Mouse (Mus musculus): ENCODE data around the gene Olfr814. TPM values are rescaled to one million over a fixed set of nuclear protein-coding genes. Genes with fewer than 3 reads are reported as not detected.
"Not testable (repeated sequence)": the region's sequence is repeated elsewhere in the genome, so short reads cannot be mapped to it uniquely, and the experiment has no call there.

Gene Olfr814
- not detected in 2 replicates for polyA plus RNA-seq (2015; fragmentation: Nextera tagmentation; extraction: Ambion mirVana)

DNA sequence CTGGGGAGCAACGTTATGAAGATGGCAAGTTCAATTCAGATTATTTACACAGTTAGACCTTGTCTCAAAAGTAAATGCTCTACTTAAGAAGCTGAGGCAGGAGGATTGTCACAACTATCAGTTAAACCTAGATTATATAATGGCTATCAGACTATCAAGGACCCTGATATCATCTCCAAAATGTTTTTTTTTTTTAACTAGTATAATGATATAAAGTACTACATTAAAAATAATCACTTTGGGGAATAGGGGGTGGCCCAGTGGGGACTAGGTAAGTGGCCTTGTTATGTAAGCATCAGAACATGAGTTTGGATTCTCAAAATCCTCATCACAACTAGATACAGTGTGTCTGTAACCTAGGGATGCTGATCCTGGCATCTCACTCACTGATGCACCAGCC, at the start of gene Olfr814:
Gene Olfr814 (minus strand): TSS at position 101 of the 400 bp plus-strand sequence.
- not testable (repeated sequence) for H3K36me3 ChIP-seq (ENCODE audit: insufficient read depth, low read length); DNase-seq (ENCODE audit: low spot score); H3K27me3 ChIP-seq (replicated peaks; ENCODE audit: insufficient read depth, low read length); ATAC-seq; H3K4me2 ChIP-seq (replicated peaks; ENCODE audit: low read depth, low read length); H3K9me3 ChIP-seq (ENCODE audit: low read length); H3K27ac ChIP-seq (ENCODE audit: low read length); H3K4me1 ChIP-seq (ENCODE audit: insufficient read depth, low read depth, low read length); H3K4me3 ChIP-seq (ENCODE audit: low read depth, low read length); H3K9ac ChIP-seq (replicated peaks; ENCODE audit: low read depth)
- no CpG with 5 or more reads among the region's 1 CpGs for whole genome bisulfite sequencing

DNA sequence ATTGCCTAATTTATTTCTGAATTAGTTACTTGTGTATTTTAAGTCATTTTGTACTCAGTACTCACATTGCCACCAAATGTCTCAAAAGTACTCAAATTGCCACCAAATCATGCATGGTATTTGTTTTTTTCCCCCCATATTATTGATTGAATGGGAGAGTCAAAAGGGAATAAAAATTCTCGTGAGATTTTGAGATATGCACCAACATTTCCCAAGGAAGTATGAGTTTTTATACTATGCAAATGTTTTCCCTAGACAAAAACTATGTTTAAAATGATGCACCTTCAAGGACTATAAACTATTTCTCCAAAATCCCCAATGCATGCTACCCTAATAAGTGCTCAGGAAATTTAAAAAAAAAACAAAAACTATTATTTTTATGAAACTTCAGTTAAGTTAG, 35.8 kb upstream of the Olfr814 start, which contains the start of gene Olfr816:
Gene Olfr816 (minus strand): TSS at position 101 of the 400 bp plus-strand sequence.
- H3K4me2 ChIP-seq (replicated peaks; ENCODE audit: low read depth, low read length), result no peak within 1 kb of the TSS
- H3K27me3 ChIP-seq (replicated peaks; ENCODE audit: insufficient read depth, low read length), result no peaks in the 10 kb centered on the region
- no peaks in the 10 kb centered on the region for H3K36me3 ChIP-seq (ENCODE audit: insufficient read depth, low read length)
- no peaks in the 10 kb centered on the region for H3K4me1 ChIP-seq (ENCODE audit: insufficient read depth, low read depth, low read length)
- no peak within 1 kb of the TSS for H3K4me3 ChIP-seq (ENCODE audit: low read depth, low read length)
- no peak for DNase-seq (ENCODE audit: low spot score)
- no peak for ATAC-seq
- 45% methylated on average over 1 of the region's 1 CpGs for WGBS
- no peak within 1 kb of the TSS for H3K27ac ChIP-seq (ENCODE audit: low read length)
- H3K9ac ChIP-seq (replicated peaks; ENCODE audit: low read depth), result no peak within 1 kb of the TSS
- H3K9me3 ChIP-seq (ENCODE audit: low read length), result no peaks in the 10 kb centered on the region
- no peak for TF ChIP-seq CTCF (IDR thresholded peaks at IDR 0.05)
- TF ChIP-seq EP300 (IDR thresholded peaks at IDR 0.05), result no peak

DNA sequence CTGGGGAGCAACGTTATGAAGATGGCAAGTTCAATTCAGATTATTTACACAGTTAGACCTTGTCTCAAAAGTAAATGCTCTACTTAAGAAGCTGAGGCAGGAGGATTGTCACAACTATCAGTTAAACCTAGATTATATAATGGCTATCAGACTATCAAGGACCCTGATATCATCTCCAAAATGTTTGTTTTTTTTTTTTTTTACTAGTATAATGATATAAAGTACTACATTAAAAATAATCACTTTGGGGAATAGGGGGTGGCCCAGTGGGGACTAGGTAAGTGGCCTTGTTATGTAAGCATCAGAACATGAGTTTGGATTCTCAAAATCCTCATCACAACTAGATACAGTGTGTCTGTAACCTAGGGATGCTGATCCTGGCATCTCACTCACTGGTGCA, 26.1 kb upstream of the Olfr814 start, which contains the start of gene Olfr815:
Gene Olfr815 (minus strand): TSS at position 101 of the 400 bp plus-strand sequence.
- H3K4me2 ChIP-seq (replicated peaks; ENCODE audit: low read depth, low read length); H3K27me3 ChIP-seq (replicated peaks; ENCODE audit: insufficient read depth, low read length); H3K4me3 ChIP-seq (ENCODE audit: low read depth, low read length); H3K9ac ChIP-seq (replicated peaks; ENCODE audit: low read depth); H3K36me3 ChIP-seq (ENCODE audit: insufficient read depth, low read length); H3K4me1 ChIP-seq (ENCODE audit: insufficient read depth, low read depth, low read length); H3K27ac ChIP-seq (ENCODE audit: low read length); DNase-seq (ENCODE audit: low spot score); H3K9me3 ChIP-seq (ENCODE audit: low read length); ATAC-seq: not testable (repeated sequence)
- no CpG with 5 or more reads among the region's 1 CpGs for WGBS

DNA sequence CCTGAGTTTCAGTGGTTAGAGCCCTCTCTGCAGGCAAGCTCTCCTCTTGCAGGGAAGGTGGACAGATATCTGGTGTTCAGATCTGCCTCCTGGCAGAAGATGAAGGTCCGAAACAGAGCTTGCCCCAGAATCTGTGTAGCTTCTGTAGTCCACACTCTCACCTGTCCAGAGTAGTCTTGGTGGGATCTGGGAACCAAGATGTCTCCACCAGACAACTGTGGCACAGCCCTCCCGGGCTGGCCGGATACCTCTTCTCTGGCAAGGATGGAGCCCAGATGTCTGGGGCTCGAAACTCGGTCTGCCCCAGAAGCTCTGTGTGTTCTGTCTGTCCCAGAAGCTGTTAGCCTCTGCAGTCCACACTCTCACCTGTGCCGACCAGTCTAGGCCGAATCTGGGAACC, 6.3 kb upstream of the Olfr814 start:
- no peak for TF ChIP-seq EP300 (IDR thresholded peaks at IDR 0.05)
- no peak for TF ChIP-seq CTCF (IDR thresholded peaks at IDR 0.05)

DNA sequence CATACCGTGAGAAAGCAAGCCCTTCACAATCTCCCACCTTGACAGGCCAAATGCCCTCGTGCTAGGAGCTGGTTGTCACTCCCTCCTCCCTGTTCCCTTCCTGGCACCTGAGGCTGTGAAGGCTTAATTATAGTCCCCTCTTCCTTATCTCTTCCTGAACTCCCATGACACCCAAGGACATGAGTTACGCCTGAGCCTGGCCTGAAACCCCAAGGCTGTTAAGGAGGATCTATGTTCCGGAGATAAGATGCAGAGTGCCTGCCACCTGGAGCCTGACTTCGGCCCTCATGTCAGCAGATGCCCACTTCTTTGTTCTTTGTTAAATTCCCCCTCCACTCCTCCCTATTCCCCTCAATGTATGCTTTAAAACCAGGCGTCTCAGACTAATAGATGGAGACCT, 5.8 kb upstream of the Olfr814 start:
- not testable (repeated sequence) for DNase-seq (ENCODE audit: low spot score); H3K4me2 ChIP-seq (replicated peaks; ENCODE audit: low read depth, low read length); ATAC-seq; H3K27ac ChIP-seq (ENCODE audit: low read length); H3K9me3 ChIP-seq (ENCODE audit: low read length); H3K9ac ChIP-seq (replicated peaks; ENCODE audit: low read depth); H3K4me3 ChIP-seq (ENCODE audit: low read depth, low read length); H3K4me1 ChIP-seq (ENCODE audit: insufficient read depth, low read depth, low read length); H3K36me3 ChIP-seq (ENCODE audit: insufficient read depth, low read length); H3K27me3 ChIP-seq (replicated peaks; ENCODE audit: insufficient read depth, low read length)
- 64% methylated on average over 6 of the region's 6 CpGs for WGBS

More for the DNA sequence above, 6.3 kb upstream of the Olfr814 start:
- Histone ChIP-seq H3K4me3 (ENCODE audit: low read depth, low read length) (no peak overlapping the region), H3K9ac (replicated peaks; ENCODE audit: low read depth) (no peak overlapping the region), H3K4me1 (ENCODE audit: insufficient read depth, low read depth, low read length) (no peaks in the 10 kb centered on the region), H3K36me3 (ENCODE audit: insufficient read depth, low read length) (no peaks in the 10 kb centered on the region), H3K27ac (ENCODE audit: low read length) (no peak overlapping the region), H3K9me3 (ENCODE audit: low read length) (no peaks in the 10 kb centered on the region), H3K27me3 (replicated peaks; ENCODE audit: insufficient read depth, low read length) (no peaks in the 10 kb centered on the region), H3K4me2 (replicated peaks; ENCODE audit: low read depth, low read length) (no peak overlapping the region)
- ATAC-seq (no peak), DNase-seq (ENCODE audit: low spot score) (no peak)
- 89% methylated on average over 7 of the region's 7 CpGs for WGBS

DNA sequence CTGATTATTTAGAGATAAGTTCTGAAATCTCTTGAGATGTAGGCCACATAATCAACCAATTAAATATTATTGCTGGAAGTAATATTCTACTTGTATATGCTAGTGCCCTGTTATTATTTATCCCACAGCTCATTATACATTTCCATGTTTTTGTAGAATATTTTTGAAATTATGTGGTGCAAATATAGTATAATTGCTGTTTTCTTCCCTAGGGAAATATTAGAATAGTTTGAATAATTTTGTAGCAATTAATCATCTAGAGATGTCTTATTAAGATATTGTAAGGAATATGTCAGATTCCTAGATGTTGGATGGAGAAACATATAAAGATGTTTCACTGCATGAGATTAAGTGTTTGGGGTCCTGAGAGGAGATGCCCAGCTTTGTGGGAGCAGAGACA, 24.6 kb downstream of the Olfr814 start, which contains the start of gene Olfr813:
Gene Olfr813 (plus strand): TSS at position 301 of the 400 bp plus-strand sequence.
- H3K27me3 ChIP-seq (replicated peaks; ENCODE audit: insufficient read depth, low read length), result no peaks in the 10 kb centered on the region
- no peaks in the 10 kb centered on the region for H3K36me3 ChIP-seq (ENCODE audit: insufficient read depth, low read length)
- no peaks in the 10 kb centered on the region for H3K4me1 ChIP-seq (ENCODE audit: insufficient read depth, low read depth, low read length)
- ATAC-seq (no peak), DNase-seq (ENCODE audit: low spot score) (no peak)
- H3K9ac ChIP-seq (replicated peaks; ENCODE audit: low read depth), result no peak within 1 kb of the TSS
- TF ChIP-seq CTCF (IDR thresholded peaks at IDR 0.05) (no peak), EP300 (IDR thresholded peaks at IDR 0.05) (no peak)
- H3K27ac ChIP-seq (ENCODE audit: low read length), result no peak within 1 kb of the TSS
- H3K4me2 ChIP-seq (replicated peaks; ENCODE audit: low read depth, low read length), result no peak within 1 kb of the TSS
- H3K4me3 ChIP-seq (ENCODE audit: low read depth, low read length), result no peak within 1 kb of the TSS
- no peaks in the 10 kb centered on the region for H3K9me3 ChIP-seq (ENCODE audit: low read length)

DNA sequence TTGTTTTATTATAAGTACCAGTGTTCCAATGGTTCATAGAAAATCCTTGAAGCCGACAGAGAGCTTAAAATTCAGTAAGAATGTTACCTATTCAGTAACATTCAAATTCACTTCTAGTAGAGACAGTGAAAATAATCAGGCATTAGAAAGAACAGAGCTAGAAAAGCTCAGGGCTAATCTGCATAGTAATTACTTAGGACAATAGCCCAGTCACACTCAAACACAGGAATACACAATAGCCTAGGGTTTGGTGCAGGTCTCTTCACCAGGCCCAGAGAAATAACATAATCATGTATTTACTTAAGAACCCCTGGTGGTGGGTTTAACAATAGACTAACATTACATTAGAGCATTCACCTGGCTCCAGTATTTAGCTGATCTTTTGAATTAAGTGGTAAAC, 32.3 kb downstream of the Olfr814 start:
- Histone ChIP-seq H3K4me2 (replicated peaks; ENCODE audit: low read depth, low read length) (no peak overlapping the region), H3K9me3 (ENCODE audit: low read length) (no peaks in the 10 kb centered on the region), H3K27me3 (replicated peaks; ENCODE audit: insufficient read depth, low read length) (no peaks in the 10 kb centered on the region), H3K9ac (replicated peaks; ENCODE audit: low read depth) (no peak overlapping the region), H3K36me3 (ENCODE audit: insufficient read depth, low read length) (no peaks in the 10 kb centered on the region), H3K27ac (ENCODE audit: low read length) (no peak overlapping the region), H3K4me3 (ENCODE audit: low read depth, low read length) (no peak overlapping the region), H3K4me1 (ENCODE audit: insufficient read depth, low read depth, low read length) (no peaks in the 10 kb centered on the region)
- DNase-seq (ENCODE audit: low spot score) (no peak), ATAC-seq (no peak)
- WGBS, result 76% methylated on average over 1 of the region's 1 CpGs
- TF ChIP-seq CTCF (IDR thresholded peaks at IDR 0.05), result no peak
- TF ChIP-seq EP300 (IDR thresholded peaks at IDR 0.05), result no peak
